Mouse (Mus musculus): ENCODE data around the gene Trim59. TPM values are rescaled to one million over a fixed set of nuclear protein-coding genes. Genes with fewer than 3 reads are reported as not detected.

The Trim59 gene
- 16.4 and 18.0 TPM in 2 replicates for polyA plus RNA-seq (2015; fragmentation: Nextera tagmentation; extraction: Ambion mirVana)

DNA sequence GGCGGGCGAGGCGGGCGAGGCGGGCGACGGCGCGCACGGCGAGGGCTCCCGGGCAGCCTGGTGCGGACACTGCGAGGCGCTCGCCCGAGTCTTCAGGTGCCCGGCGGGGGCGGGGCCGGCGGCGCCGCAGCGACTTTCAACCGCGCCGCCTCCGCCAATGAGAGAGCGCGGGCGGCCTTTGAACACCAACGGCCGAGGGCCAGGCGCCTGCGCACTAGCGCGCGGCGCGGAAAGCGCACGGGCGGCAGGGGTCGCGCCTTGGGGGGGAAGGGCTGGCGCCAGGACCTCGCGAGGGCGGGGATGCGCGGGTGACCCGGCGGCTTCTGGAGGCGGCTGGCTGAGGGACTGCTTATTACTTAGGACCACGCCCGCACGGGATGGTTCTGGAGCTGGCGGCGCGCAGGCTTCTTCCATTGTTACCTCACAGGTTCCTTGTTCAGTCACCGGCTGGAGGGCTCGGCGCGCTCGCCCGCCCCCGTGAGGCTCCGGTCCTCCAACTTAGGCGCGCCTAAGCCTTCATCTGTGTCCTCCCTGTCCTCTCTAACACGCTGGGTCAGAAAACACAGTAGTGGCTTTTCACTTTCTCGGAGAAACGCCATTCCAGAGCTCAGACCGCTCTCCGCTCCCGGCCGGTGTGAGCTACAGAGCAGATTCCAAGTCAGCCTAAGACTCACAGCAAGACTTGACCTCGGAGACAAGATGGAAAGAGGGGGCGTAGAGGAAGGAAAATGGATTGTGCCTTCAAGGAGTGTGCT lies at the start of gene Trim59:
TSS of gene Trim59 (minus strand) at position 111 of the 755 bp plus-strand sequence.
- ATAC-seq: peak; percentile 99
- peak; percentile 37; the same call in 1 of the 2 replicates for TF ChIP-seq CTCF (IDR thresholded peaks at IDR 0.05; ENCODE audit: low read depth)
- Histone ChIP-seq H3K36me3 (ENCODE audit: control insufficient read depth, insufficient read depth) (no peaks in the 10 kb centered on the region), H3K4me1 (replicated peaks; ENCODE audit: control insufficient read depth, insufficient read depth, low read length) (no peaks in the 10 kb centered on the region), H3K27me3 (replicated peaks; ENCODE audit: control insufficient read depth, insufficient read depth, low read length) (no peaks in the 10 kb centered on the region), H3K9ac (ENCODE audit: low read depth, low read length) (peak within 1 kb of the TSS; percentile 83), H3K27ac (ENCODE audit: low read depth, low read length) (peak within 1 kb of the TSS; percentile 51), H3K4me3 (ENCODE audit: low read depth, low read length) (peak within 1 kb of the TSS; percentile 93), H3K4me2 (replicated peaks; ENCODE audit: low read depth) (peak within 1 kb of the TSS; percentile 82), H3K9me3 (ENCODE audit: control insufficient read depth) (no peaks in the 10 kb centered on the region)
- under 1% methylated on average over 69 of the region's 80 CpGs for WGBS

DNA sequence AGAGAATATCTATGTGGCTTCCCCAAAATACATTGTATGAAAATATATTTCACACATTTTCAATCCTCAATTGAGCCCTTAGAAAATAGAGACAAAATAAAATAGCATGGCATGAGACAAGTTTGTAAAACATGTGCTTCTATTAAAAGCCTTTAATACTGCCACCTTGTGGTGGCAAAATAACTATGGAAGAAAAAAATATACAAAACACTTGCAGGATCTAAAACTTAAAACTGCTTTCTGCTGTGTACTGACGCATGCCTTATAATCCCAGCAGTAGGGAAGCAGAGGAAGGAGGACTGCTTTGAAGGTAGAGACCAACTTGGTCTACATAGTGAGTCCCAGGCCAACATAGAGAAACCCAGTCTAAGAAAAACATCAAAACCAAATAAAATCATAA lies 19.4 kb upstream of the Trim59 start:
- H3K9ac ChIP-seq (ENCODE audit: low read depth, low read length): no peak overlapping the region
- no peaks in the 10 kb centered on the region for H3K4me1 ChIP-seq (replicated peaks; ENCODE audit: control insufficient read depth, insufficient read depth, low read length)
- H3K27me3 ChIP-seq (replicated peaks; ENCODE audit: control insufficient read depth, insufficient read depth, low read length): no peaks in the 10 kb centered on the region
- no peak overlapping the region for H3K4me3 ChIP-seq (ENCODE audit: low read depth, low read length)
- peak; percentile 70 for TF ChIP-seq CTCF (IDR thresholded peaks at IDR 0.05; ENCODE audit: low read depth)
- H3K4me2 ChIP-seq (replicated peaks; ENCODE audit: low read depth): no peak overlapping the region
- 51% methylated on average over 1 of the region's 1 CpGs for WGBS
- no peaks in the 10 kb centered on the region for H3K36me3 ChIP-seq (ENCODE audit: control insufficient read depth, insufficient read depth)
- no peaks in the 10 kb centered on the region for H3K9me3 ChIP-seq (ENCODE audit: control insufficient read depth)
- H3K27ac ChIP-seq (ENCODE audit: low read depth, low read length): no peak overlapping the region
- ATAC-seq: no peak

DNA sequence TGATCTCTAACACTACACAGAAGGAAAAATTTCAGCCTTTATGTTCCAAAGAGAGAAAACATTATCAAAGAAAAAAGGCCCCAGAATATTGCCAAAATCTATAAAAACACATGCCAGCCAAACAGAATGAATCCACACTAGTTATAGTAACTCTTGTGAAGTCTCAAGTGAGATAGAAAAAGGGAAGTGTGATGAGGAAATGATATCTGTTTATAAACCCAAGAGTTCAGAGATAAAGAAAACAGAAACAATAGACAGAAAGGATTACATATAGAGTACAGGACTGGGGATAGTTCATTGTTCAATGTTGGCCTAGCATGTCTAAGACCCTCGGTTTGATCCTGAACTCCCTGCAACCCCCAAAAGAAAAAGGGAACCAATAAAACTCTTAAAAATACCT lies 18.2 kb upstream of the Trim59 start:
- Histone ChIP-seq H3K27ac (ENCODE audit: low read depth, low read length) (no peak overlapping the region), H3K4me1 (replicated peaks; ENCODE audit: control insufficient read depth, insufficient read depth, low read length) (no peaks in the 10 kb centered on the region), H3K9ac (ENCODE audit: low read depth, low read length) (no peak overlapping the region), H3K4me2 (replicated peaks; ENCODE audit: low read depth) (no peak overlapping the region), H3K4me3 (ENCODE audit: low read depth, low read length) (no peak overlapping the region), H3K9me3 (ENCODE audit: control insufficient read depth) (no peaks in the 10 kb centered on the region), H3K27me3 (replicated peaks; ENCODE audit: control insufficient read depth, insufficient read depth, low read length) (no peaks in the 10 kb centered on the region), H3K36me3 (ENCODE audit: control insufficient read depth, insufficient read depth) (no peaks in the 10 kb centered on the region)
- ATAC-seq: no peak
- WGBS: 85% methylated on average over 1 of the region's 1 CpGs
- no peak for TF ChIP-seq CTCF (IDR thresholded peaks at IDR 0.05; ENCODE audit: low read depth)

DNA sequence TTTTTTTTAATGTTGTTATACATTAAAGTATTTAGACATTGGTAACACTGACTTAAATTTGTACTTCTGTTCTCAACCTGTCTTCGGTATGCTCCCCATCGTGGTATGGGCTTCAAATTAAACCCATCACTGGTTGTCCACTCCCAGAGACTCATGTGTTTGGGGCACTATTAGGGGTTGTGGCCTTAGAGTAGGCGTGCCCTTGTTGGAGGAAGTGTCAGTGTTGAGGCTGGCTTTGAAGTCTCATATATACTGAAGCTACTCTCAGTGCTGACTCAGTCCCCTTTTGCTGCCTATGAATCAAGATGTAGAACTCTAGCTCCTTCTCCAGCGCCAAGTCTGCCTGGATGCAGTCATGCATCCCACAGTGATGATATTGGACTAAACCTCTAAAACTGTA lies 16.1 kb upstream of the Trim59 start:
- no peak for TF ChIP-seq CTCF (IDR thresholded peaks at IDR 0.05; ENCODE audit: low read depth)
- H3K36me3 ChIP-seq (ENCODE audit: control insufficient read depth, insufficient read depth): no peaks in the 10 kb centered on the region
- H3K27ac ChIP-seq (ENCODE audit: low read depth, low read length): no peak overlapping the region
- H3K27me3 ChIP-seq (replicated peaks; ENCODE audit: control insufficient read depth, insufficient read depth, low read length): no peaks in the 10 kb centered on the region
- H3K4me2 ChIP-seq (replicated peaks; ENCODE audit: low read depth): no peak overlapping the region
- H3K9ac ChIP-seq (ENCODE audit: low read depth, low read length): no peak overlapping the region
- H3K9me3 ChIP-seq (ENCODE audit: control insufficient read depth): no peaks in the 10 kb centered on the region
- no peaks in the 10 kb centered on the region for H3K4me1 ChIP-seq (replicated peaks; ENCODE audit: control insufficient read depth, insufficient read depth, low read length)
- H3K4me3 ChIP-seq (ENCODE audit: low read depth, low read length): no peak overlapping the region
- ATAC-seq: no peak
- 98% methylated on average over 4 of the region's 4 CpGs for WGBS

DNA sequence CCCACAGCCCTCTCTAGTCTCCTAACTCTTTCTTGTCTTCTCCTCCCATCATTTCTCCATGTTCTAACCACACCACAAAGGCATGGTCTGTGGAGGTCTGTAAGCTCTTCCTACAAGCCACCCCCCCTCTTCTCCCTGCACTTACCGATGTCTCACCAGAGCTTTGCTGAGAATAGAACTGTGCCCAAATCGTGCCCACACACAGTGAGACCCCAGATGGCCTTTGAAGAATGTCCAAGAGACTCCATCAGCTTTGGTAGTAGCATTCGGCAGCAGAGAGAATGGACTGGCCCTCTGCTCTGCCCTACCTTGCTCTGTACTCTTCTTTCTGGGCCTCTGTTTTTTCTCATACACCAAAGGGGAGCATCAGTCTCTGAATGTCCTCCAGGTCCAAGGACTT lies 11.3 kb upstream of the Trim59 start:
- no peak overlapping the region for H3K9ac ChIP-seq (ENCODE audit: low read depth, low read length)
- H3K9me3 ChIP-seq (ENCODE audit: control insufficient read depth): no peaks in the 10 kb centered on the region
- H3K4me3 ChIP-seq (ENCODE audit: low read depth, low read length): no peak overlapping the region
- H3K27me3 ChIP-seq (replicated peaks; ENCODE audit: control insufficient read depth, insufficient read depth, low read length): no peaks in the 10 kb centered on the region
- no peak for ATAC-seq
- no peaks in the 10 kb centered on the region for H3K4me1 ChIP-seq (replicated peaks; ENCODE audit: control insufficient read depth, insufficient read depth, low read length)
- WGBS: 80% methylated on average over 3 of the region's 3 CpGs
- TF ChIP-seq CTCF (IDR thresholded peaks at IDR 0.05; ENCODE audit: low read depth): no peak
- no peaks in the 10 kb centered on the region for H3K36me3 ChIP-seq (ENCODE audit: control insufficient read depth, insufficient read depth)
- H3K27ac ChIP-seq (ENCODE audit: low read depth, low read length): no peak overlapping the region
- no peak overlapping the region for H3K4me2 ChIP-seq (replicated peaks; ENCODE audit: low read depth)

DNA sequence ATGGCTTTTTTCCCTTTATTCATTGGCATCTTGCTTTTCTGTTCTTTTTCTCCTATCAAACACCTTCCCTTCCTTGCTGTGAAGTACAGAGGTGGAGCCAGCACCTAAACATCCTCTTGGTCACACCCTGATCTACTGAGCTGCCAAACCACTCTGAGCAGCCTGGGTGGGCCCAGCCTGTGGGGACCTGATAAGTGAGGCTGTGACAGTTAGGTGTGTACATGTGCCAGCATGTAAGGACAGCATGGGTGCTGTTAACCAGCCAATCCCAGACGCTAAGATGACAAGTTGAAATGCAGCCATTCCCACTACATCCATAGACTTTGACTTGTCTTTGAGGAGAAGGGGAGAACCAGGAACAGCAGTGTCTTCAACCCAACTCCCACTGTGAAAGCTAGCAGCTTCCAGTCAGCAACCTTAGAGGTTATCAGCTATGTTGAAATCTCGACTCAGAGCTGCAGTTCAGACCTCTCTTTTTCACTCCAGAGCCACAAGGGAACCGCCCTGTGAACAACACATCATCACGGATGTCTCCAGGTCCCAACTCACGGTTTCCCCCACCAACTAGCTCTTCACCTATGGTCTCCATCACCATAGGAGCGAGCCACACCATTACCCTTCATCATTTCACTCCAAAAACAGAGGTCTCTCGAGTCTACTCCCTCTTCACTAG lies 10.3 kb upstream of the Trim59 start:
- Histone ChIP-seq H3K9me3 (ENCODE audit: control insufficient read depth) (no peaks in the 10 kb centered on the region), H3K27me3 (replicated peaks; ENCODE audit: control insufficient read depth, insufficient read depth, low read length) (no peaks in the 10 kb centered on the region), H3K9ac (ENCODE audit: low read depth, low read length) (no peak overlapping the region), H3K4me3 (ENCODE audit: low read depth, low read length) (no peak overlapping the region), H3K27ac (ENCODE audit: low read depth, low read length) (no peak overlapping the region), H3K4me1 (replicated peaks; ENCODE audit: control insufficient read depth, insufficient read depth, low read length) (no peaks in the 10 kb centered on the region), H3K4me2 (replicated peaks; ENCODE audit: low read depth) (no peak overlapping the region), H3K36me3 (ENCODE audit: control insufficient read depth, insufficient read depth) (no peaks in the 10 kb centered on the region)
- 0 out of 2 replicates have a peak, but pooled peaks have one; percentile 28 for ATAC-seq
- 79% methylated on average over 7 of the region's 7 CpGs for WGBS
- no peak for TF ChIP-seq CTCF (IDR thresholded peaks at IDR 0.05; ENCODE audit: low read depth)
